Mouse (Mus musculus) limb, embryonic 14.5 days (tissue): ENCODE data around the gene Utp4. TPM values are rescaled to one million over a fixed set of nuclear protein-coding genes. Genes with fewer than 3 reads are reported as not detected.

Experiments used
- ATAC-seq: fragments of 200-750 bp; cut with Nextera tagmentation; 2 replicates; pipeline ENCODE4 v1.8.0; 2017; ENCODE audit warnings: low read depth, moderate number of reproducible peaks, moderate TSS enrichment; ENCODE audit not compliant: low FRiP score
- DNase-seq: peaks from one replicate; pipeline ENCODE4 v3.0.0-alpha.2; 2015; ENCODE audit warnings: low spot score
- H3K27ac ChIP-seq: fragments of 300-500 bp; sonication (generic); replicated peaks from 2 replicates; pipeline ENCODE4 v1.5.1; 2014; ENCODE audit warnings: low read depth, mild to moderate bottlenecking, low read length, moderate library complexity, mixed read lengths
- H3K27me3 ChIP-seq: fragments of 300-500 bp; sonication (generic); 2 replicates; pipeline ENCODE4 v1.6.1; 2014; ENCODE audit warnings: low read length, mixed read lengths; ENCODE audit not compliant: control insufficient read depth, insufficient read depth
- H3K36me3 ChIP-seq: fragments of 300-500 bp; sonication (generic); 2 replicates; pipeline ENCODE4 v1.6.1; 2014; ENCODE audit warnings: mild to moderate bottlenecking, low read length, moderate library complexity, mixed read lengths; ENCODE audit not compliant: control insufficient read depth, insufficient read depth
- H3K4me1 ChIP-seq: fragments of 300-500 bp; sonication (generic); 2 replicates; pipeline ENCODE4 v1.6.1; 2014; ENCODE audit warnings: antibody characterized with exemption, low read length, mixed read lengths; ENCODE audit not compliant: control insufficient read depth, insufficient read depth
- H3K4me2 ChIP-seq: fragments of 300-500 bp; sonication (generic); replicated peaks from 2 replicates; pipeline ENCODE4 v1.6.1; 2014; ENCODE audit warnings: low read depth, mild to moderate bottlenecking, low read length, moderate library complexity; ENCODE audit not compliant: severe bottlenecking
- H3K4me3 ChIP-seq: fragments of 300-500 bp; sonication (generic); replicated peaks from 2 replicates; pipeline ENCODE4 v1.5.1; 2014; ENCODE audit warnings: low read length
- H3K9ac ChIP-seq: fragments of 300-500 bp; sonication (generic); 2 replicates; pipeline ENCODE4 v1.6.1; 2014; ENCODE audit warnings: mild to moderate bottlenecking, low read depth, low read length, moderate library complexity; ENCODE audit not compliant: severe bottlenecking
- H3K9me3 ChIP-seq: fragments of 300-500 bp; sonication (generic); 2 replicates; pipeline ENCODE4 v1.6.1; 2016; ENCODE audit warnings: low read length; ENCODE audit not compliant: control insufficient read depth
- POLR2A ChIP-seq: fragments of 200-500 bp; IDR thresholded peaks from 2 replicates; pipeline ENCODE4 v1.8.0; 2012; ENCODE audit warnings: inconsistent platforms, mild to moderate bottlenecking, moderate library complexity, borderline replicate concordance; ENCODE audit not compliant: insufficient read depth, insufficient read length; ENCODE audit errors: extremely low read depth
- WGBS: fragments of 180-500 bp; shearing (Covaris S2); extraction: QIAGEN DNeasy Blood & Tissue Kit; methylation state at CpG from one replicate; pipeline ENCODE4 v1.1.7; 2014; 5-methylcytosine and 5-hydroxymethylcytosine counted together
- polyA plus RNA-seq, 2 experiments: library from polyadenylated mRNA; depleted of rRNA in 1 of 2; stranded (reverse) in 1 of 2; unstranded in 1 of 2; fragments of >200 nt; fragmentation: Nextera tagmentation in 1 of 2; extraction: Ambion mirVana in 1 of 2; gene quantifications; 2 replicates each; pipeline versions ENCODE4 v1.2.1 to v1.2.3; 2012 to 2014

The Utp4 gene
- polyA plus RNA-seq (2012; rRNA removed), result 50.7 and 53.3 TPM in 2 replicates
- polyA plus RNA-seq (2014; fragmentation: Nextera tagmentation; extraction: Ambion mirVana), result 61.9 and 64.0 TPM in 2 replicates

DNA sequence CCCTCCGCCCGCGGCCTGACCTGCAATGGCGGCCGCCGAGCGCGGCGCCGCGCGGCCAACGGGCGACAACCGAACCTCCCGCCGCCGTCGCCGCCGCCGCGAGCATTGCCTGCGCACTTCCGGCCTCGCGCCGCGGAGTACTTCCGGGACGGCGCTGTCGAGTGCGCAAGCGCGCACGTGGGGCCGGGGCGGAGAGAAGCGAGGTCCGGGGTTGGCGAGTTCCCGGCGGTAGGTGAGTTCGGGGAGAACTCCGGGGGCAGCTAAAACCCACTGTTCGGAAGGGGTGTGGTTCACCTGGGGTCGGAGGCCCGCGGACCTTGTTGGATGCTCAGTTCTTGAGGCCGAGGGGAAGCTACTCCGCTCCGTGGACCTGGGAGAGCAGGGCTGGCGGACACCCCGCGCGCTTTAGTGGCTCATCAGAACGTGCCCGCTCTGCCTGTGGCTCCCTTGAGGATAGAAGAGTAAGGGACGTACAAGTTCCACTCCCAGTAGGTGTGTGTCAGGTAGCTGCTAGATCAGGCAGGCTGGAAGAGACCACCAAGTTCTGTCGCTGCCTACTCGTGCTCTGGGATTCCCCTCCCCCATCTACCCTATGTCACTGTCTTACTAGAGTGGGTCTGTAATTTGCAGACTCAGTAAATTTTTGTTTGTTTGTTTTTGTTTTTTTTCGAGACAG is at the start of gene Utp4:
Utp4 (plus strand) TSS at position 156 of the 676 bp plus-strand sequence.
- Histone ChIP-seq H3K36me3 (peaks cover 41% of the 10 kb centered on the region), H3K4me2 (peak within 1 kb of the TSS; percentile 80), H3K27ac (peak within 1 kb of the TSS; percentile 95), H3K4me3 (peak within 1 kb of the TSS; percentile 94), H3K9me3 (no peaks in the 10 kb centered on the region), H3K4me1 (peaks cover 12% of the 10 kb centered on the region), H3K9ac (peak within 1 kb of the TSS; percentile 97), H3K27me3 (no peaks in the 10 kb centered on the region)
- peak; percentile 92 for ATAC-seq
- DNase-seq, result peak; percentile 69
- 0% methylated on average over 37 of the region's 63 CpGs for WGBS
- TF ChIP-seq POLR2A, result peak; percentile 61; the same call in 1 of the 2 replicates

DNA sequence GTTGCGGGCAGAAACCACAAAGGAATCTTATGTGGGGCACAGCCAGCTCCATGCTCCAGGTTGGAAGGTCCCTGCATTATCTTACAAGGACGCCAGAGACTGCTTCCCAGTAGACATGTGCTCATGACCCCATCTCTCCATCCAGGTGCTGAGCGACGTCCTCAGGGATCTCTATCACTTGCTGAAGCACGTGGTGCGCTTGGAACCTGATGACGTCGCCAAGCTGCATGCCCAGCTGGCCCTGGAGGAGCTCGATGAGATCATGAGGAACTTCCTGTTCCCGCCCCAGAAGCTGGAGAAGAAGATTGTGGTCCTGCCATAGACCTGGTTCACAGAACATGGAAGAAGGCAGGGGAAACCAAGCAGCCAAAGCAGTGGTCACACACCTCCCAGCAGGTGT is 43.4 kb upstream of the Utp4 start:
- no peak overlapping the region for H3K9ac ChIP-seq
- H3K4me1 ChIP-seq, result no peaks in the 10 kb centered on the region
- H3K27me3 ChIP-seq, result no peaks in the 10 kb centered on the region
- no peak overlapping the region for H3K4me3 ChIP-seq
- DNase-seq, result no peak
- no peak overlapping the region for H3K4me2 ChIP-seq
- no peak for TF ChIP-seq POLR2A
- 0 out of 2 replicates have a peak, but pooled peaks cover 4% of the 10 kb centered on the region for H3K36me3 ChIP-seq
- ATAC-seq, result no peak
- 81% methylated on average over 10 of the region's 10 CpGs for WGBS
- no peaks in the 10 kb centered on the region for H3K9me3 ChIP-seq
- H3K27ac ChIP-seq, result no peak overlapping the region

DNA sequence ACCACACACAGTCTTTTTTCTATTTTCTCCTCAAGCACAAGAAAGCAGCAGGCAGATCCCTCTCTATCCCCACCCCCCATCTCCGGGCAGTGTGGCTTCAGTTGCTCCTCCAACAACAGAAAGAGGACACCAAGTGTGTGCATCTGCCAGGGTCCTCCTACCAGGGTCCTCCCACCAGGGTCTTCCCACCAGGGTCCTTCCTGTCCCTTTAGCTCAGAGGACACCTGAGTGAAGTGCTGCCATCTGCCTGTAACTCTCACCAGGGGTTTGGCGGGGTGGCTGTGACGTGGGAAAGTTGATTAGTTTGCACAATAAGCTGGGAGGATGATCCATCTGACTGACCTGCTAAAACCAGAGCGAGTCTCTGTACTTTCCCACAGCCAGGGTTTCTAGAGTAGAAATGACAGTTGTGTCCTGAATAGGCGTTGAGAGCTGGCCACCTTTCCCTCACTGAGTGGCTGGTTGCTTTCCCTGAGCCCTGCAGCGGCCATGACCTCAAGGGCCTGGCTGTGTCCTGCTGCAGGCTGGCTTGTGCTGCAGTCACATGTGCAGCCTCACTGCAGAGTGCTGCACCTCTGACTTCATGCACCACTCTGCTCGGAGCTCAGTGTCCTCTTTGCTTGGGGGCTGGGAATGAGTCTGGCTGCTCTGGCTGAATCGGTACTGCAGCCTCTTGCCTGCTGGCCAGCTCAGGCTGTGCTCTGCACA is 38.7 kb upstream of the Utp4 start:
- 55% methylated on average over 8 of the region's 8 CpGs for WGBS
- Histone ChIP-seq H3K27me3 (no peaks in the 10 kb centered on the region), H3K9ac (no peak overlapping the region), H3K4me3 (no peak overlapping the region), H3K27ac (no peak overlapping the region), H3K4me2 (no peak overlapping the region), H3K9me3 (no peaks in the 10 kb centered on the region), H3K4me1 (no peaks in the 10 kb centered on the region), H3K36me3 (0 out of 2 replicates have a peak, but pooled peaks cover 4% of the 10 kb centered on the region)
- ATAC-seq (no peak), DNase-seq (no peak)
- TF ChIP-seq POLR2A, result no peak

DNA sequence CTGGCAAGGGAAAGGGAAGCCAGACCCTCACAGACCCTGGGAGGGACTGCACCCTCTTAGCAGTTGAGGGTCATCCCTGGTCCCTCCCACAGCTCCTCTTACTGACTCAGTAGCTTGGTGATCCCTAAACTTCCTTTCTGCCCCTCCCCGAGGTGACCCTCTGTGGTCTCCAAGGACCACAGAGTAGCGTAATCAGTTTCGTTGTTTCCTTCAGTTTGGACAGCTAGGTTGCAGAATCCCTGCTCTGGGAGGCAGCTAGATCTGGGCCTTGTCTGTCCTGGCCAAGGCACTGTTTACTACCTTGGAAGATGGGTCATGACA is 38.2 kb upstream of the Utp4 start:
- 0 out of 2 replicates have a peak, but pooled peaks cover 4% of the 10 kb centered on the region for H3K36me3 ChIP-seq
- H3K4me3 ChIP-seq, result no peak overlapping the region
- no peaks in the 10 kb centered on the region for H3K27me3 ChIP-seq
- H3K4me2 ChIP-seq, result no peak overlapping the region
- DNase-seq (no peak), ATAC-seq (no peak)
- WGBS, result 80% methylated on average over 3 of the region's 3 CpGs
- no peaks in the 10 kb centered on the region for H3K4me1 ChIP-seq
- H3K9ac ChIP-seq, result no peak overlapping the region
- H3K9me3 ChIP-seq, result no peaks in the 10 kb centered on the region
- TF ChIP-seq POLR2A, result no peak
- H3K27ac ChIP-seq, result no peak overlapping the region

DNA sequence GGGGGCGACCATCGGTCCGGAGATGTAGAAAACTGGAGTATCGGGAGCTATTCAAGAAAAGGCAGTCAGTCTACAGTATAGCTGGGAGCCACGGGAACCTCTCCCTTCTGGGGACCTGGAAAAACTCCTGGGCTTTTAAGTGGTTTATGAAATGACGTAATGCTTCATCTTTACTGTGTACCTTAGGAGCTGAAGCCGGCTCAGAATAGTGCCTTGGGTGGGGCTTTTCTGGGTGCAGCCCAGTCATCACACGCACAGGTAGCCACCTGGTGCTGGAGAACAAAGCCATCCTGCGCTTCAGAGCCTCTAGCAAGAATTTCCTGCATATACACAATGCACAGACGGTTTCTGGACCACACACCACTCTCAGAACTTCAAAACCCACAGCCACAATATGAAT is 30.6 kb upstream of the Utp4 start:
- no peak for TF ChIP-seq POLR2A
- Histone ChIP-seq H3K36me3 (no peaks in the 10 kb centered on the region), H3K4me2 (no peak overlapping the region), H3K9ac (no peak overlapping the region), H3K27me3 (0 out of 2 replicates have a peak, but pooled peaks cover 3% of the 10 kb centered on the region), H3K9me3 (no peaks in the 10 kb centered on the region), H3K4me3 (no peak overlapping the region), H3K27ac (no peak overlapping the region), H3K4me1 (peaks cover 5% of the 10 kb centered on the region; the same call in 1 of the 2 replicates)
- ATAC-seq, result no peak
- DNase-seq, result no peak
- WGBS, result 75% methylated on average over 10 of the region's 10 CpGs
